ENCODE assay signal across 16 mouse cellular contexts in the genomic region with DNA sequence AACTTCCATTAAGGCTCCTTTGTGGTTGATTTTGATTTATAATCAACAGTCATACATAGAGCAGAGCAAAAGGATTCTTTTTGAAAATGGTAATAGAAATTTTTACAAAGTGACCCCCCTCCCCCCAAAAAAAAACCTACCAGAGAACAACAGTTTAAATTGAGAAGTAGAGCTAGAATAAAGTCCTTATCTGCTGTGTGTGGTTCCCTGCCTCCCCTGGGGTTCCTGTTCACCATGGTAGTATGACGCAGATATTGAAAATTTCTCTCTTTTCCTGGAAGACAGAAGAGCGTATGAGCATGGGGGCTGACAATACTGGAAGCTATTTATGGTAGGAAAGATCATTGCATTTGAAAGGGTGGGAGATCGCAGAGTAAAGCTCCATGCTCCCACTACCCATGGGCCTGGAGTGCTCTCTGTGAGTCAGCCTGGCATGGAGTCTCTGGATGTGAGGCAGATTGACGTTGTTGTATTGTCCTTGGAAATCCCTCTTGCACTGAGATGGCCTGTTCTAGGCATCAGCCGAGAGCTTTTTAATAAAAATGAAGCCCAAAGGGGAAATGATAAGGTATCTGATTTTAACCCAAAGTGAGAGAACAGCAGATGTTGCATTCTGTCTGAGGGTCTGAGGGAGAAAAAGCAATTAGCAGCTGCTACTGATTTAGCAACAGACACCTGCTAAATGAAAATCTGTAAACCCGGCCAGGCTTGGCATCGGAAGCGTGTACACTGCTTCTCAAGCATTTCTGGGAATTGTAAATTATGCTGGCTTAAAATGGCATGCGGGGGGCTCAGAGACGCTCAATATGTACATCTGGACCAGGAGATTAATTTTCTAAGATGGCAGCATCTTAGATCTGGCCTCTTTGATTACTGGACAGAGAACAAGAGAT.
A peak's percentile ranks its signal among the peaks of the same experiment; 100 is the strongest.
DNase-seq lines count a peak whose midpoint lies in the region; ATAC-seq lines count a peak whose summit lies in the region.
"Had no signal": no experiment of that assay in that cellular context is flagged by ENCODE, and none has a peak within 500 bp of the region (broad histone marks: within the 10 kb centered on the region; RNA-seq: fewer than 3 reads in every experiment).

No protein-coding gene starts in this region.

- H3K9me3 ChIP-seq in hindbrain, embryonic 13.5 days = no peaks in the 10 kb centered on the region
- no peaks in the 10 kb centered on the region for H3K9me3 ChIP-seq in hindbrain, embryonic 11.5 days (ENCODE audit: control insufficient read depth, low read length)
- no peaks in the 10 kb centered on the region for H3K9me3 ChIP-seq in midbrain, embryonic 14.5 days (ENCODE audit: control insufficient read depth, low read length)
- no peaks in the 10 kb centered on the region for H3K9me3 ChIP-seq in midbrain, embryonic 11.5 days (ENCODE audit: control insufficient read depth, low read length)
- no peaks in the 10 kb centered on the region for H3K9me3 ChIP-seq in forebrain, embryonic 16.5 days (ENCODE audit: control insufficient read depth, low read length)
- H3K9me3 ChIP-seq: heart, embryonic 13.5 days; limb, embryonic 15.5 days had no signal

- no peaks in the 10 kb centered on the region for H3K36me3 ChIP-seq in hindbrain, embryonic 13.5 days
- H3K36me3 ChIP-seq in hindbrain, embryonic 11.5 days (ENCODE audit: control insufficient read depth, insufficient read depth, low read length) = no peaks in the 10 kb centered on the region
- no peaks in the 10 kb centered on the region for H3K36me3 ChIP-seq in midbrain, embryonic 14.5 days (ENCODE audit: control insufficient read depth, insufficient read depth, low read length)
- H3K36me3 ChIP-seq in midbrain, embryonic 11.5 days (ENCODE audit: control insufficient read depth, insufficient read depth, low read length) = no peaks in the 10 kb centered on the region
- no peaks in the 10 kb centered on the region for H3K36me3 ChIP-seq in forebrain, embryonic 16.5 days (ENCODE audit: control insufficient read depth, insufficient read depth)
- H3K36me3 ChIP-seq: limb, embryonic 15.5 days had no signal

- 64% methylated on average over 10 of the region's 10 CpGs for whole genome bisulfite sequencing in hindbrain, embryonic 13.5 days
- WGBS in hindbrain, embryonic 11.5 days = 77% methylated on average over 10 of the region's 10 CpGs
- 54% methylated on average over 10 of the region's 10 CpGs for WGBS in midbrain, embryonic 14.5 days
- 82% methylated on average over 10 of the region's 10 CpGs for WGBS in midbrain, embryonic 11.5 days
- 61% methylated on average over 10 of the region's 10 CpGs for WGBS in forebrain, embryonic 16.5 days

- peak overlapping the region; percentile 20; the same call in 1 of the 2 replicates for H3K27ac ChIP-seq in hindbrain, embryonic 13.5 days
- no peak overlapping the region for H3K27ac ChIP-seq in hindbrain, embryonic 11.5 days (ENCODE audit: low read depth, low read length)
- peak overlapping the region; percentile 32; the same call in 1 of the 2 replicates for H3K27ac ChIP-seq in midbrain, embryonic 14.5 days (replicated peaks; ENCODE audit: low read depth, low read length)
- H3K27ac ChIP-seq in midbrain, embryonic 11.5 days (ENCODE audit: low read depth, low read length) = no peak overlapping the region
- H3K27ac ChIP-seq in forebrain, embryonic 16.5 days (ENCODE audit: low read length) = peak overlapping the region; percentile 34; the same call in 1 of the 2 replicates
- H3K27ac ChIP-seq: heart, embryonic 13.5 days; limb, embryonic 15.5 days had no signal

- DNase-seq in hindbrain, embryonic 11.5 days (ENCODE audit: low spot score) = no peak
- peak; percentile 34 for DNase-seq in midbrain, embryonic 14.5 days
- DNase-seq in midbrain, embryonic 11.5 days (ENCODE audit: low spot score, missing footprints) = no peak
- DNase-seq in right cerebral cortex, postnatal 14 days = peak; percentile 14
- no peak for DNase-seq in adrenal gland, postnatal 10 days
- DNase-seq in heart, postnatal 4 days = no peak
- DNase-seq: B cell, adult 2 months; cerebellum, adult 9-10 months; kidney, adult 8-10 months; kidney, postnatal 36 days; lung, adult 18-20 months; lung, postnatal 4 days had no signal

- 0 out of 2 replicates have a peak, but pooled peaks cover 3% of the 10 kb centered on the region for H3K4me1 ChIP-seq in hindbrain, embryonic 13.5 days (replicated peaks)
- H3K4me1 ChIP-seq in hindbrain, embryonic 11.5 days (replicated peaks; ENCODE audit: control insufficient read depth, insufficient read depth, low read length) = no peaks in the 10 kb centered on the region
- no peaks in the 10 kb centered on the region for H3K4me1 ChIP-seq in midbrain, embryonic 14.5 days (ENCODE audit: control insufficient read depth, insufficient read depth, low read length)
- H3K4me1 ChIP-seq in midbrain, embryonic 11.5 days (ENCODE audit: control insufficient read depth, insufficient read depth, low read length) = no peaks in the 10 kb centered on the region
- H3K4me1 ChIP-seq in forebrain, embryonic 16.5 days (replicated peaks; ENCODE audit: control insufficient read depth, insufficient read depth, low read length) = peaks cover 8% of the 10 kb centered on the region; the same call in 1 of the 2 replicates
- H3K4me1 ChIP-seq: heart, embryonic 13.5 days; limb, embryonic 15.5 days had no signal

- no peak overlapping the region for H3K9ac ChIP-seq in hindbrain, embryonic 13.5 days
- H3K9ac ChIP-seq in hindbrain, embryonic 11.5 days (ENCODE audit: low read depth, low read length) = no peak overlapping the region
- no peak overlapping the region for H3K9ac ChIP-seq in midbrain, embryonic 14.5 days (replicated peaks; ENCODE audit: low read length)
- H3K9ac ChIP-seq in midbrain, embryonic 11.5 days (ENCODE audit: low read length) = no peak overlapping the region
- no peak overlapping the region for H3K9ac ChIP-seq in forebrain, embryonic 16.5 days (replicated peaks; ENCODE audit: low read depth, low read length)
- H3K9ac ChIP-seq: heart, embryonic 13.5 days; limb, embryonic 15.5 days had no signal

- no peak overlapping the region for H3K4me3 ChIP-seq in hindbrain, embryonic 13.5 days
- H3K4me3 ChIP-seq in hindbrain, embryonic 11.5 days (ENCODE audit: low read depth, low read length) = no peak overlapping the region
- H3K4me3 ChIP-seq in midbrain, embryonic 14.5 days (replicated peaks; ENCODE audit: low read depth, low read length) = no peak overlapping the region
- H3K4me3 ChIP-seq in midbrain, embryonic 11.5 days (ENCODE audit: low read depth, low read length) = no peak overlapping the region
- no peak overlapping the region for H3K4me3 ChIP-seq in forebrain, embryonic 16.5 days (replicated peaks; ENCODE audit: low read length)
- H3K4me3 ChIP-seq: heart, embryonic 13.5 days; limb, embryonic 15.5 days had no signal

- ATAC-seq in hindbrain, embryonic 13.5 days (ENCODE audit: low FRiP score) = peak; percentile 63; the same call in 1 of the 2 replicates
- no peak for ATAC-seq in hindbrain, embryonic 11.5 days (ENCODE audit: low FRiP score)
- ATAC-seq in midbrain, embryonic 14.5 days (ENCODE audit: low FRiP score, low TSS enrichment) = no peak; the same call in 1 of the 2 replicates
- no peak for ATAC-seq in midbrain, embryonic 11.5 days (ENCODE audit: low FRiP score)
- ATAC-seq in forebrain, embryonic 16.5 days = peak; percentile 75

- H3K27me3 ChIP-seq in hindbrain, embryonic 13.5 days = 0 out of 2 replicates have a peak, but pooled peaks cover 2% of the 10 kb centered on the region
- 0 out of 2 replicates have a peak, but pooled peaks cover 3% of the 10 kb centered on the region for H3K27me3 ChIP-seq in hindbrain, embryonic 11.5 days (ENCODE audit: control insufficient read depth, insufficient read depth, low read length)
- no peaks in the 10 kb centered on the region for H3K27me3 ChIP-seq in midbrain, embryonic 14.5 days (ENCODE audit: control insufficient read depth, insufficient read depth, low read length)
- no peaks in the 10 kb centered on the region for H3K27me3 ChIP-seq in midbrain, embryonic 11.5 days (ENCODE audit: control insufficient read depth, insufficient read depth, low read length)
- no peaks in the 10 kb centered on the region for H3K27me3 ChIP-seq in forebrain, embryonic 16.5 days (replicated peaks; ENCODE audit: control insufficient read depth, insufficient read depth, low read length)
- H3K27me3 ChIP-seq: heart, embryonic 13.5 days; limb, embryonic 15.5 days had no signal

- no peak overlapping the region for H3K4me2 ChIP-seq in hindbrain, embryonic 13.5 days
- H3K4me2 ChIP-seq in hindbrain, embryonic 11.5 days (replicated peaks; ENCODE audit: low read depth, low read length) = no peak overlapping the region
- H3K4me2 ChIP-seq in midbrain, embryonic 14.5 days (ENCODE audit: low read length) = no peak overlapping the region
- no peak overlapping the region for H3K4me2 ChIP-seq in midbrain, embryonic 11.5 days
- H3K4me2 ChIP-seq in forebrain, embryonic 16.5 days (ENCODE audit: low read length) = no peak overlapping the region
- H3K4me2 ChIP-seq: heart, embryonic 13.5 days; limb, embryonic 15.5 days had no signal

Comparison
In these comparisons a context has a peak if more than half of its experiments do, and no peak if none do; other contexts are left out.
1. ATAC-seq: peak in hindbrain, embryonic 13.5 days (single experiment) and forebrain, embryonic 16.5 days (single experiment); none in hindbrain, embryonic 11.5 days (single experiment), midbrain, embryonic 14.5 days (single experiment) and midbrain, embryonic 11.5 days (single experiment).
2. H3K27ac ChIP-seq: peak in hindbrain, embryonic 13.5 days (single experiment), midbrain, embryonic 14.5 days (single experiment) and forebrain, embryonic 16.5 days (single experiment); none in hindbrain, embryonic 11.5 days (single experiment) and midbrain, embryonic 11.5 days (single experiment).
3. DNase-seq: peak in midbrain, embryonic 14.5 days (single experiment) and right cerebral cortex, postnatal 14 days (single experiment); none in hindbrain, embryonic 11.5 days (single experiment), midbrain, embryonic 11.5 days (single experiment), adrenal gland, postnatal 10 days (single experiment) and heart, postnatal 4 days (single experiment).